Mouse (Mus musculus) heart, embryonic 11.5 days (tissue): ENCODE measurements at regions not wholly inside any gene's neighbourhood (a gene's known extent, or its start where the extent isn't known, plus 50 kb on each side); places are given as distances from the start of the nearest gene placed in this dataset.
A peak's percentile ranks its signal among the peaks of the same experiment; 100 is the strongest.

Experiments used
- ATAC-seq: fragments of 200-750 bp; cut with Nextera tagmentation; replicated peaks from 2 replicates; pipeline ENCODE4 v1.8.0; 2017; ENCODE audit warnings: moderate library complexity; ENCODE audit not compliant: insufficient number of reproducible peaks, low FRiP score, low TSS enrichment
- H3K27ac ChIP-seq: fragments of 300-500 bp; sonication (generic); 2 replicates; pipeline ENCODE4 v1.5.1; 2014; ENCODE audit warnings: mild to moderate bottlenecking, low read depth, low read length
- H3K27me3 ChIP-seq: fragments of 300-500 bp; sonication (generic); 2 replicates; pipeline ENCODE4 v1.6.1; 2014; ENCODE audit warnings: mild to moderate bottlenecking, low read length, mixed read lengths; ENCODE audit not compliant: control insufficient read depth, insufficient read depth
- H3K36me3 ChIP-seq: fragments of 300-500 bp; sonication (generic); 2 replicates; pipeline ENCODE4 v1.6.1; 2014; ENCODE audit warnings: mild to moderate bottlenecking, low read length, moderate library complexity, mixed read lengths; ENCODE audit not compliant: control insufficient read depth, insufficient read depth
- H3K4me1 ChIP-seq: fragments of 300-500 bp; sonication (generic); 2 replicates; pipeline ENCODE4 v1.6.1; 2014; ENCODE audit warnings: low read length; ENCODE audit not compliant: control insufficient read depth, insufficient read depth
- H3K4me2 ChIP-seq: fragments of 300-500 bp; sonication (generic); 2 replicates; pipeline ENCODE4 v1.6.1; 2014; ENCODE audit warnings: mild to moderate bottlenecking, moderate library complexity
- H3K4me3 ChIP-seq: fragments of 300-500 bp; sonication (generic); 2 replicates; pipeline ENCODE4 v1.5.1; 2014; ENCODE audit warnings: low read depth, low read length
- H3K9ac ChIP-seq: fragments of 300-500 bp; sonication (generic); 2 replicates; pipeline ENCODE4 v1.6.1; 2014; ENCODE audit warnings: mild to moderate bottlenecking, low read depth, low read length, moderate library complexity
- H3K9me3 ChIP-seq: fragments of 300-500 bp; sonication (generic); replicated peaks from 2 replicates; pipeline ENCODE4 v1.6.1; 2016; ENCODE audit warnings: low read length; ENCODE audit not compliant: control insufficient read depth
- WGBS: fragments of 180-500 bp; shearing (Covaris S2); extraction: QIAGEN DNeasy Blood & Tissue Kit; methylation state at CpG from one replicate; pipeline ENCODE4 v1.1.7; 2014; ENCODE audit not compliant: insufficient replicate concordance; 5-methylcytosine and 5-hydroxymethylcytosine counted together

DNA sequence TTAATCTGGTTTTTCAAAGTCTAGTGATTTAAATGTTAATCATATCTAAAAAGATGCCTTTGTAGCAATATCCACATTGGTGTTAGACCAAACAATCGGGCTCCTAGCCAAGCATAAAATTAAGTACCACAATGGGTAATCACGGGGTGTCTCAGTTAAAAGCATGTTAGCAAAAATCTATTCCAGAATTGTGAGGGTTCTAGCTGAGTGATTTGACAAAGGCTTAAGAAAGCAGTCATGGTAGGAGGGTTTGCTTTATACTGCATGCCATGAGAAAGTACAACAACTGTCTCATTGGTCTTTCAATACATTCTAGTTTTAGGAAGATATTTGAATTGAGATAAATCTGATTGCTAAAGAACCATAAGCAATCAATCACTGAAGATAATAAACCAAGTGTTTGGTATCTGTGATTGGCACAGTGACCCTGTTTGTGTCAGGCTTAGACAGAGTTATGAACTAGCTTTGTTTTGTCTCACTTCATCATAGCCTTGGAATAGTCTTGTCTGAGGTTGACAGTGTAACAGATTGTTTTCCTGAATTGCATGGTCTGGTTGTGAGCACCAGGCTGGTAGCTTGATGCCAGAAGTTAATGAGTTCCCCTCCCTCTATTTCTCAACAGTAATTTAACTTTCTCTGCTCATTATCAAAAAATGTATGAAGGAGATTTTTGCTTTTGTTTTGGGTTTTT is 186.9 kb upstream of the Sema3a start:
- H3K36me3 ChIP-seq, result no peaks in the 10 kb centered on the region
- 89% methylated on average over 2 of the region's 2 CpGs for WGBS
- H3K4me2 ChIP-seq, result no peak overlapping the region
- no peak overlapping the region for H3K4me3 ChIP-seq
- no peaks in the 10 kb centered on the region for H3K27me3 ChIP-seq
- no peak overlapping the region for H3K9ac ChIP-seq
- no peaks in the 10 kb centered on the region for H3K9me3 ChIP-seq
- no peak for ATAC-seq
- no peaks in the 10 kb centered on the region for H3K4me1 ChIP-seq
- H3K27ac ChIP-seq, result no peak overlapping the region

DNA sequence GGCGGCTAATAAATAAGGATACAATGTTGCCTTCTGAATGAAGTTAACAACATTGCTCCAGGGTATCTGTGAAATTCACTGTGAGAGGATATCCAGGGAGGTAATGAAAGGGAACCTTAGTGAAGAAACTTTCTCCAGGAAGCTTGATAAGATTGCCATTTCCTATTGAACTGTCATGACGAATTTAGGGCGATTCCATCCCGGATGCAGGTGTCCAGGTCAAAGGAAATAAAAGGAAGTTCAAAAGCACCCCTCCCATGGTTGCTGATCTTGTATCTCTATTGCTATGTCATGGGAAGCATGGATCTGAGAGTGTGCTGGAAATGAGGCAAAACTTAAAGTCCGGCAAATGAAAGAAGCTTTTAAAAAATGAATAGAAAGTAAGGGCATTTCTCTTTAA is 180.7 kb upstream of the Sema3a start:
- Histone ChIP-seq H3K9me3 (no peaks in the 10 kb centered on the region), H3K9ac (no peak overlapping the region), H3K27me3 (no peaks in the 10 kb centered on the region), H3K4me3 (no peak overlapping the region), H3K27ac (no peak overlapping the region), H3K36me3 (no peaks in the 10 kb centered on the region), H3K4me2 (no peak overlapping the region), H3K4me1 (no peaks in the 10 kb centered on the region)
- WGBS, result 68% methylated on average over 5 of the region's 5 CpGs
- no peak for ATAC-seq

DNA sequence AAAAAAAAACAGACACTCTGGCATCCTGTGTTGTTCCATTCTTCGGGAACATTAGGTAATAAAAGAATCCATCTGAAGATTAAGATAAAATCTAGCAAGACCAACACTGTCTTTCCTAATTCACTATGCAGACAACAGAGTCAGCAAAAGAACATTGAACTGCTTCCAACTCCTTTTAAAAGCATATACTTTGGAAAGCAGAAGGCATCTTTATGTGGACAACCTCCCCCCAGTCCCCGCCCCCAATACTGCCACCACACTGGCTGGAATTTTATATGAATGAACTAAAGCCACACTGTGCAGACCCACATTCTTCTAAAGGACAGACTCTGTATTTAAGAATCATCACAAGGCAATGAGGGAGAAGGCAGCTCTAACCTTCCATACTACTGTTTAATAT is 176.7 kb upstream of the Sema3a start:
- H3K4me2 ChIP-seq, result no peak overlapping the region
- no peaks in the 10 kb centered on the region for H3K27me3 ChIP-seq
- no peak for ATAC-seq
- H3K27ac ChIP-seq, result no peak overlapping the region
- no peaks in the 10 kb centered on the region for H3K36me3 ChIP-seq
- no peak overlapping the region for H3K9ac ChIP-seq
- no peaks in the 10 kb centered on the region for H3K4me1 ChIP-seq
- no peaks in the 10 kb centered on the region for H3K9me3 ChIP-seq
- H3K4me3 ChIP-seq, result no peak overlapping the region
- WGBS, result 67% methylated on average over 2 of the region's 2 CpGs

DNA sequence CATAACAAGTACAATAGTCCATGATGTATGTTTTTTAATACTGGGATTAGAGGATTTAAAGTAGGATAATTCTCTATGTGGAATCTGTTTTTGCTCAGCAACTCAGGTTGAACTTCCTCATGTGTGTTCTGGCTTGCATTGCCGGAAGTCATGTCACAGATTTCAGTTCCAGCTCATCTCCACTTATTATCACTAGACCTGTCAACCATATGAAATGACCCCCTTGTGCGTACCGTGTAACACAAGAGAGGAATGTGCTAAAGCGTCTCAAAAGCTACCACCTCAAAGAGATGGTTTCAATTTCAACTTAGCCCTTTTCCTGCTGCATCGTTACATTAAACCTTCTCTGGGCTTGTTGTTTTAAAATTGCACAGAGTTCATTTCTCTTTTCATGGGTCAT is 154.2 kb upstream of the Sema3a start:
- ATAC-seq, result no peak
- 51% methylated on average over 5 of the region's 5 CpGs for WGBS
- Histone ChIP-seq H3K36me3 (no peaks in the 10 kb centered on the region), H3K4me2 (peak overlapping the region; percentile 22; the same call in 1 of the 2 replicates), H3K27ac (no peak overlapping the region), H3K9me3 (no peaks in the 10 kb centered on the region), H3K27me3 (no peaks in the 10 kb centered on the region), H3K9ac (no peak overlapping the region), H3K4me1 (no peaks in the 10 kb centered on the region), H3K4me3 (no peak overlapping the region)

DNA sequence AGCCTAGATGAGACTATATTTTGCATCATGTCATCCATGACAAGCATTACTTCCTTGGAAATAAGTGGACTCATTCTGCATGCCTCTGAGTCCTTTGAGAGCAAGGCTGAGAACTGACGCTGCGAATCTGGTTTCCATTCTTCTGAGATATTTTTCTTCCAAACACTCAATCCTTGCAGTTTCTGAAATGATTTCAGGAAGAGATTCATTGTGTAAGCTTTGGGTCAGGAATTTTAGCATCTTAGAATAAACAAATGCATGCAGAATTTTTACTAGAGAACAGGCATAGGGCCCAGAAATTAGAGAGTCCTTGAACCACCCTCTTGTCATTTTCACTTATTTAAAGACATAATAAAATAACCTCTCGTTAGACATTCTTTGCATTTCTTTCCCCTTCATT is 151.5 kb upstream of the Sema3a start:
- Histone ChIP-seq H3K4me3 (no peak overlapping the region), H3K27me3 (no peaks in the 10 kb centered on the region), H3K9me3 (no peaks in the 10 kb centered on the region), H3K4me2 (no peak overlapping the region), H3K27ac (no peak overlapping the region), H3K4me1 (no peaks in the 10 kb centered on the region), H3K36me3 (no peaks in the 10 kb centered on the region), H3K9ac (no peak overlapping the region)
- ATAC-seq, result no peak
- WGBS, result 71% methylated on average over 3 of the region's 3 CpGs

DNA sequence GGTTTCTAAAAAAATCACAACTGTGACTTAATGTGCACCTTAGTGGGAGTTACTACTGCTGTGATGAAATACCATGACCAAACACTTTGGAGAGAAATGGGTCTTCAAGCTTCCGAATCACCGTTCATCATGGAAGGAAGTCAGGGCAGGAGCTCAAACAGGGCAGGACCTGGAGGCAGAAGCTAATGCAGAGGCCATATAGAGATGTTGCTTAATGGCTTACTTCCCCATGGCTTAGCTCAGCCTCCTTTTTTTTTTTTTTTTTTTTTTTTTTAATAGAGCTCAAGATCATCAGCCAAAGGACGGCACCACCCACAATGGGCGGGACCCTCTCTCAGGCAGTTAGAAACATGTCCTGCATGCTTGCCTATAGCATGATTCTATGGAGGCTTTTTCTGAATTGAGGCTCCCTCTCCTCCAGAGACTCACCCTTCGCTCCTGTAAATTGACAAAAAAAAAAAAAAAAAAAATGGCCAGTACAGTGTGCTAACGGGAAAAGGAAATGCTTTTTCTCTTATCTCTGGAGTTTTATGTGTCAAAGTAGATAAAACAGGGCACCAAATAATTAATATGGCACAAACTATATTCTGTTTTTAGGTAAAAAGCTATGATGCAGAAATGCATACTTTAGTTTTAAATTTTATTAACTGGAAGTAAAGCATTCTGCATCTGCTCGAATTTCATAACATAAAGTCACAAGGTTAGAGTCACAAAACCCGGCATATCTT is 149.0 kb upstream of the Sema3a start:
- whole genome bisulfite sequencing, result 76% methylated on average over 8 of the region's 8 CpGs
- ATAC-seq, result no peak
- no peak overlapping the region for H3K4me2 ChIP-seq

DNA sequence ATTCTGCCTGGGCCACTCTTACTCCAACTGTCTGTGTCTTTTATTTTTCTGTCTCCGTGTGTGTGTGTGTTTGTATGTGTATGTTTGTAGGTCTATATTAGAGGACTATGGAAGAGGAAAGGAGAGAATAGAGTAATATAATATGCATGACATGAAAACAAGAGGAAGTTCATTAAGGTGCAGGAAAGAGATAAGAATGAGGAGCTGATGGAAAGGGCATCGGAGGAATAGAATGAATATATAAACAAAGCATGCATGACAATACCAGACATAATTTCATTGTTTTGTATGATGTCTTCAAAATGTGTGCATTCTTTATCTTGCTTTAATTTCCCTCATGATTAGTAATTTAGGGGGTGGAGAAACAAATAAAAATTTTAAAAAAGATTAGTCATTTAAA is 147.3 kb upstream of the Sema3a start:
- no peaks in the 10 kb centered on the region for H3K4me1 ChIP-seq
- H3K9me3 ChIP-seq, result no peaks in the 10 kb centered on the region
- H3K9ac ChIP-seq, result no peak overlapping the region
- no peak overlapping the region for H3K4me3 ChIP-seq
- no peak for ATAC-seq
- H3K27ac ChIP-seq, result no peak overlapping the region
- H3K4me2 ChIP-seq, result no peak overlapping the region
- H3K36me3 ChIP-seq, result no peaks in the 10 kb centered on the region
- no peaks in the 10 kb centered on the region for H3K27me3 ChIP-seq
- WGBS, result 62% methylated on average over 2 of the region's 2 CpGs

More for the DNA sequence above, 149.0 kb upstream of the Sema3a start:
- no peak overlapping the region for H3K9ac ChIP-seq
- no peak overlapping the region for H3K4me3 ChIP-seq
- no peak overlapping the region for H3K27ac ChIP-seq
- no peaks in the 10 kb centered on the region for H3K9me3 ChIP-seq
- H3K36me3 ChIP-seq, result no peaks in the 10 kb centered on the region
- H3K4me1 ChIP-seq, result no peaks in the 10 kb centered on the region
- H3K27me3 ChIP-seq, result no peaks in the 10 kb centered on the region

DNA sequence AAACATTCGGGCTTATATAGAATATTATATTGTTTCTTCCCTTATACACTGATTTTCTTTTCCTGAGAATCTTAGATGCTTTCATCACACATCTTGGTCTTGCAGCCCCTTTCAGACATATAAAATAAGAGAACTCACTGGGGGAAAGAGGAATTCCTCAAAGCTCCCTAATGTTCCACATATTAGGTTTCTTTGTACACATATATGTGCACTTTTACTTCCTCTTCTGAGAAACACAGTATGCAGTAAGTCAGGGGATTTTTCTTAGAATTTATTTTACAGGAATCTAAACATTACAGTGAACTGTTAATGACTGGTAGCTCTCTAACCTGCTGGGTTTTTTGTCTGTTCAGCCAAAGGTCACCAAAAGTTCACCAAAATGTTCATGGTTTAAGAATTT is 131.4 kb upstream of the Sema3a start:
- ATAC-seq, result no peak
- Histone ChIP-seq H3K9me3 (no peaks in the 10 kb centered on the region), H3K27ac (no peak overlapping the region), H3K36me3 (no peaks in the 10 kb centered on the region), H3K9ac (no peak overlapping the region), H3K4me3 (no peak overlapping the region), H3K27me3 (no peaks in the 10 kb centered on the region), H3K4me2 (no peak overlapping the region), H3K4me1 (no peaks in the 10 kb centered on the region)
- WGBS, result 73% methylated on average over 1 of the region's 1 CpGs

DNA sequence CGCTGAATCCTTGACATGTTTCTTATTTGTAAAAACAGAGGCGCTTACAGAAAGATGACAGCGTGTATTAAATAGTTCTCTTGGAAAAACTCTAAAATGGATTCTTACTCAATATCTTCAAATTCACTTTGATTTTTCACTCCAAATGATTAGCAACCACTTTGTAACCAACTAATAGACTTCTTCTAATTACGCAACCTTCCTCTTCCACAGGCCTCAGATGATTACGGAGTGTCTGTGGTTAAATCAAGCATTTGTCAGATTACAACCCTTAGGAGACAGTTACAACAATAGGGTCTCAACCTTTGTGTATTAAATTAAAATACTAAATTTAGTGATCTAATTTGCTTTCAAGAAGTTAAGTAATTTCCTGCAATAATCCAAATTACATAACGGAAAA is 127.8 kb upstream of the Sema3a start:
- H3K4me1 ChIP-seq, result no peaks in the 10 kb centered on the region
- H3K9ac ChIP-seq, result no peak overlapping the region
- no peak overlapping the region for H3K4me3 ChIP-seq
- H3K27me3 ChIP-seq, result no peaks in the 10 kb centered on the region
- H3K4me2 ChIP-seq, result no peak overlapping the region
- ATAC-seq, result no peak
- WGBS, result 92% methylated on average over 6 of the region's 6 CpGs
- no peaks in the 10 kb centered on the region for H3K36me3 ChIP-seq
- no peaks in the 10 kb centered on the region for H3K9me3 ChIP-seq
- H3K27ac ChIP-seq, result no peak overlapping the region
